Mouse (Mus musculus): ENCODE results near the gene Maml3.

DNA sequence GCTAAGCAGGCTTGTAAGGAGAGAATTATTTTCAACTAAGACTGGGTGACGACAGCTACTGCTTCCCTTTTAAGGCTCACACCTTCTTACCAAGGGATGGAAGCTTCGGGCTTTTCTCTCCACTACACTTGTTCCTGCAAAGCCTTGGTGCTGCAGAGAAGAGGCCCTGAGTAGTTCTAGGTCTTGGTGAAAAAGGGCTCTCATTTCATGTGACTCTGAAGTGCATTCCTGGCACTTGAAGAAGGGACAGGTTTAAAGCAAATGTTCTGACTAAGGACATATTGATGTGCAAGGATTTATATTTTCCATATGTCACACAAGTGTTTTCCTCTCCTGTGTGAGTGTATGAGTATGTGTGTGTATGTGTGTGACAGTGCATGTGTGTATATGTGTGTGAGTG is 134.4 kb downstream of the Maml3 start:
- no peak for TF ChIP-seq CTCF (IDR thresholded peaks at IDR 0.05; ENCODE audit: borderline replicate concordance, extremely low read depth, insufficient read depth, insufficient read length)
- no peak for TF ChIP-seq POLR2A (IDR thresholded peaks at IDR 0.05; ENCODE audit: borderline replicate concordance, extremely low read depth, insufficient read depth, insufficient read length, poor library complexity, severe bottlenecking)

Data from brain, embryonic 14.5 days (tissue).